Mouse (Mus musculus): ENCODE measurements around the gene Dnajc28.

- TF ChIP-seq CTCF (IDR thresholded peaks at IDR 0.05; ENCODE audit: low read depth, low read length) (no peak), POLR2A (IDR thresholded peaks at IDR 0.05; ENCODE audit: extremely low read depth, insufficient read depth, low read length) (no peak)
Observed at GRCm38 (mm10) chr16:91601693-91602092, 17.1 kb downstream of the Dnajc28 start.

Measured in liver, adult 2 months (tissue).